Mouse (Mus musculus) gastrocnemius, postnatal 36 days (tissue): ENCODE measurements around the gene Rnf31. TPM values are rescaled to one million over a fixed set of nuclear protein-coding genes. Genes with fewer than 3 reads are reported as not detected.

ENCODE experiments used
- DNase-seq, 2 experiments: peaks; one replicate each; pipeline ENCODE4 v3.0.0; 2022
- intact Hi-C: fragments of 180-260 bp; cut with DNase I; formaldehyde crosslinking; loops from one replicate; pipeline ENCODE4 v1.15.1; 2025
- total RNA-seq, 2 experiments: library from RNA; stranded (reverse); gene quantifications; 2 replicates each; pipeline ENCODE4 v1.2.3; 2021

Rnf31 gene
- total RNA-seq, 2 experiments from 2014 or later, result 18.8 to 19.6 TPM

- intact Hi-C loops, result no loop called here
- DNase-seq, result no peak
These were observed 7.2 kb downstream of the Rnf31 start for GRCm38 (mm10) chr14:55598521-55599390.

DNA sequence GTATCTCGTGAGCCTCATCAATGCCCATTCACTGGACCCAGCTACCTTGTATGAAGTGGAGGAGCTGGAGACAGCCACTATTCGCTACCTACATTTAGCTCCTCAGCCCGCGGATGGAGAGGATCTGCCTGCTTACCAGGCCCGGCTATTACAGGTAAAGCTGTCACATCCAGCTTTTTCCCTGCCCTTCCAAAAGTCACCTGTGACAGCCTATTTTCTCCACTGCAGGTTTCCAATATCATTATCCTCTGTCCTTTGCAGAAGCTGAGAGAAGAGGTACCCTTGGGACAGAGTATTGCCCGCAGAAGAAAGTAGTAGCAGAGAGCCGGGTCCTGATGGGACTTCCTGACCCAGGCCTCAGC lies 11.7 kb downstream of the Rnf31 start, which contains the start of gene Irf9:
Irf9 (plus strand) TSS at position 301 of the 362 bp plus-strand sequence.
- intact Hi-C loops, result loop anchor here (2.0 to 5.0 kb wide), 2 partner anchors 41 to 106 kb away; partner anchors contain the start of genes A730061H03Rik and Dcaf11
- DNase-seq, result no peak

DNA sequence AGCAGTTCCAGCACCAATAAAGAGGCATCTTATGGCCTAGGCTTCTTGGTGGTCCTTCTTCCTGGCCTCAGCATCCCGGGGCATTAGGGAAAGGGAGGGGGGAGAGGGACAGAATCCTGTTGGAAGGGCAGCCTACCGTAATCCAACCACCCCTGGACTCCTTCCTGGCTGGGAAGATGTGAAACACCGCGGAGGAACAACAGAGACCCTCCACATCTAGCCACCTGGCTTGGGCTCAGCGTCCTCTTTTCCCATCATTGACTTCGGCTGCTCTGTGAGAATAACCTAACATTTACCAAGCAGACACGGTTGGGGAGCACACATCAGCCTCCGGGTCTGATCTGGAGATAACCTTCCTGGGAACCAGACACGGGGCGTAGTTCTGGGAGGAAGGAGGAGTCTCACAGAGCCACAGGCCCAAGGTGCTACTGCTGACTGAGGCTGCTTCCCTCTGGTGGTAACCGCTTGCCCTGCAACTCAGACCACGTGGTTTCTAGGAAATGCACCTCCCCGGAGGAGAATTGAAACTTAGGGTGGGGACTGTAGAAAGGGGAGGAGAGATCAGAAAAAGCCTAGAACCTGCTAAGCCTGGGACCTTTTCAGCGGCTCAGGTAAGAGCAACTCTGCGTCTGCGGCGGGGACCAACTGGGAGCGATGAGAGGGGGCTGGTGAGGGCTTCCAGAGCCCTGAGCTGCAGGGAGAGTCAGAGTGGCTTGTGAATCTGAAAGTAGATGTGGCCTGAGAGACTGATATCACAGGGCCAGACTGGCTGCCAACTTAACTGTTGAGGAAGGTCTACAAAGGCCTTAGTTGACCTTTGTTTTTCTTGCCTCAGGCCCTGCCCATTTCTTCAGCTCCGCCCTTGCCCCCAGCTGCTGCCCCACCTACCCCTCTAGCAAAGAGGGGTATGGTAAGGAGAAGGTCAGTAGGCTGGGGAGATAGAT lies 12.4 kb downstream of the Rnf31 start:
- intact Hi-C loops, result loop anchor here (2.0 to 5.0 kb wide), 2 partner anchors 42 to 107 kb away; partner anchors contain the start of genes A730061H03Rik and Dcaf11

DNA sequence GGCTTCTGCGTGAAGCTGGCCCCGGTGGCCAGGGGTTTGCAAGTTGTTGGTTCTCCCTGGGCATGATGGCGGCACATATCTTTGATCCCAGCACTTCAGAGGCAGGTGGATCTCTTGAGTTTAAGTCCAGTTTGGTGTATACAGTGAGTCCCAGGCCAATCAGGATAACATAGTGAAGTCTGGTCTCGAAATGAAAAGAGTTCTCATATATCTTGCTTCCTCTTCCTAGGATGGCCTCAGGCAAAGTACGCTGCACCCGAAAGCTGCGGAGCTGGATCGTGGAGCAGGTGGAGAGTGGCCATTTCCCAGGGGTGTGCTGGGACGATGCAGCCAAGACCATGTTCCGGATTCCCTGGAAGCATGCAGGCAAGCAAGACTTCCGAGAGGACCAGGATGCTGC lies 13.3 kb downstream of the Rnf31 start:
- no peak for DNase-seq
- intact Hi-C loops, result loop anchor here (5.0 kb wide), 1 partner anchor 43 kb away; the partner anchor contains the start of genes A730061H03Rik and Dcaf11

More for the DNA sequence above, 12.4 kb downstream of the Rnf31 start:
- DNase-seq, result peak; percentile 88 to 89

GRCm38 (mm10) chr14:55605743-55606459 lies 14.4 kb downstream of the Rnf31 start:
- intact Hi-C loops, result no loop called here

DNA sequence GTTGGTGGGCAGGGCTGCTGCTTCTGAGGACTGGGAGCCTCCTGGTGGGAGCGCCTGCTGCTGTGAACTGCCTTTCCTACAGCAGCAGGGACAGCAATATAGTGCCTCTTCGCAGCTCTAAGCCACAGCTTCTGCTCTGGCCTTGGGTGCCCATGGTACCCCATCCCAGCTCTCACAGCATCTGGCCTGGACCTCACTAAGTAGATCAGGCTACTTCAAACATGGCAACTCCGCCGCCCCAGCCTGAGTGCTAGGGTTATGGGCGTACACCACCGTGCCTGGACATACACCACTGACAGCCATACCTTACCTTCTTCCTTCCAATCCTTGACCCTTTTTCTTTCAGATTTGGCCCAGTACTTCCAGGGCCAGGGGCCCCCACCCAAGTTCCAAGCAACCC lies 16.8 kb downstream of the Rnf31 start:
- no peak for DNase-seq
- intact Hi-C loops, result no loop called here

More at GRCm38 (mm10) chr14:55605743-55606459, 14.4 kb downstream of the Rnf31 start:
- no peak for DNase-seq

GRCm38 (mm10) chr14:55613346-55613745 lies 21.8 kb downstream of the Rnf31 start:
- intact Hi-C loops, result no loop called here
- DNase-seq, result no peak

GRCm38 (mm10) chr14:55614565-55615178 lies 23.2 kb downstream of the Rnf31 start:
- no peak for DNase-seq
- intact Hi-C loops, result no loop called here

GRCm38 (mm10) chr14:55615876-55616275 lies 24.4 kb downstream of the Rnf31 start:
- intact Hi-C loops, result no loop called here
- DNase-seq, result no peak

DNA sequence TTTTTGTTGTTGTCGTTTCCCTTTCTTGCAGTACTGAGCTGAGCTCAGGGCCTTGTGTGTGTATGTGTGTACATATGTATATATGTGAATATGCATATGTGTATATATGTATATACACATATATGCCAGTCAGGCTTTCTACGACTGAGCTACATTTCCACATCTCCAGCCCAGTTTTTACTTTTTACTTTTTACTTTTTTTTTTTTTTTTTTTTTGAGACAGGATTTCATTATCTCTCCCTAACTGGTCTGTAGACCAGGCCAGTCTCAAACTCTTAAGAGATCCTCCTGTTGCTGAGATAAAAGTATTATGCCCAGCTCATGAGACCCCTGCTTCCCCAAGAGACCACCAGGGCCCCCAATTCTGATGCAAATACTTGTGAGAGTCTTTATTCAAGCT lies 25.3 kb downstream of the Rnf31 start:
- intact Hi-C loops, result no loop called here
- DNase-seq, result no peak

- DNase-seq, result no peak
- intact Hi-C loops, result no loop called here
These were observed 26.3 kb downstream of the Rnf31 start, which contains the start of gene Rec8 for GRCm38 (mm10) chr14:55617822-55618221. Gene Rec8 (plus strand): TSS chr14:55618037.

GRCm38 (mm10) chr14:55618486-55619195 lies 27.1 kb downstream of the Rnf31 start:
- intact Hi-C loops, result no loop called here
- DNase-seq, result no peak

DNA sequence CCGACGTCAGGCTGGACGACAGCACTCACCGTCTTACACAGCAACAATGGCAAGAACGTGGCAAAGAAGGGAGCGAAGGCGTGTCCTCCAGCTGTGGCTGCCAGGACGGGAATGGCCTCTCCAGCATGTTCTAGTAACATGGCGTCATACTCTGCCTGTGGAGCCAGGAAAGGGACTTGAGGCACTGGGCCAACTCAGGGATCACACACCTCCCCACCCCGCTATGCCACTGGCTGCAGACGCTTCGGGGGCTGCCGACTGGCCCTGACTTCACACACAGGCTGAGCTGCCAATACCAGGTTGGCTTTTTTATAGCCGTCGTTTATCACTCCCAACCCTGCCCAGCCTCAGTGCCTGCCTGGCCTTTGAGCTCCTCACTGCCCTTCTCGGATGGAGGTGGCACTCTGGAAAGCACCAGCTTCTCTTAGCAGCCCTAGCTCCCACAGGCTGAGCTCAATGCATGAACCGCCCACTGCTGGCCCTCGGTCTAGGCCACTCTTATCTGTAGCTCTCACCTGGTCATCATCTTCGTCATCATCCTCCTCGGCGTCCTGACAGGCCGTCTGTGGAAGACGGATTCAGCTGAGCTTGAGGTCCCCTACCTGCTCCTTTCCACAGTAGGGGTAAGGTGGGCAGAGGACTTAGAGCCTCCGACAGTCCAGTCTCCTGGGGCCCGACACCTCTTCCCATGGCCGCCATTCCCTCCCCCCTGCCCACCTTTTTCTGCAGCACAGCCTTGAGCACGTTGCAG lies 36.7 kb downstream of the Rnf31 start:
- no peak for DNase-seq
- intact Hi-C loops, result loop anchor here (5.0 kb wide), 1 partner anchor 129 kb away; the partner anchor contains the start of gene Cideb

GRCm38 (mm10) chr14:55629312-55629711 lies 37.8 kb downstream of the Rnf31 start:
- intact Hi-C loops, result loop anchor here (5.0 kb wide), 1 partner anchor 128 kb away; the partner anchor contains the start of gene Cideb
- DNase-seq, result peak in 1 of 2 experiments; percentile 42

- intact Hi-C loops, result loop anchor here (5.0 kb wide), 2 partner anchors 43 to 107 kb away; partner anchors contain the start of genes Psme2 and Rnf31
- DNase-seq, result peak in 1 of 2 experiments; percentile 33
These were observed 43.5 kb downstream of the Rnf31 start for GRCm38 (mm10) chr14:55634874-55635522.

DNA sequence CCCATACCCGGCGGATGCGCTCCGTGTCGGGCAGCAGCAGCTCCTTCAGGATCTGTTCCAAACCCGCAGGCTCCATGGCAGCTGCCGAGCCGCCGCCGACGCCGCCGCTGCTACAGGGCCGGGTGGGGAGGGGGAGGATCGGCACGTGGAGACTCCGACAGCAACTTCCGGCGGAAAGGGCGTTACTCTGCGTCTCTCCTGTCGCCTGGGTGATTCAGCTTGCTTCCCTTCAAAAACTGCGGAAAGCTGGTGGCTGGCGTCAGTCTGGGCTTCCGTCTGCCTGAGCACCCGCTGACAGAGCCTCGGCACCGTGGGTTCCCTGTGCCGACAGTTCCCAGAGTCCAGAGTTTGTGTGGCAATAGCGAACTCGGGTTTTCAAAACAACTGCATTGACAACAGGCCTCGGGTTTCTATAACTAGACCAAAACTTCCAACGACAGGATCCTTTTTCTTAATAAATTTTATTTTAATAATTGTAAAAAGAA lies 44.1 kb downstream of the Rnf31 start, which contains the start of gene Ipo4:
Ipo4 (minus strand) TSS at position 435 of the 485 bp plus-strand sequence.
- intact Hi-C loops, result no loop called here
- DNase-seq, result peak; percentile 77 to 86

DNA sequence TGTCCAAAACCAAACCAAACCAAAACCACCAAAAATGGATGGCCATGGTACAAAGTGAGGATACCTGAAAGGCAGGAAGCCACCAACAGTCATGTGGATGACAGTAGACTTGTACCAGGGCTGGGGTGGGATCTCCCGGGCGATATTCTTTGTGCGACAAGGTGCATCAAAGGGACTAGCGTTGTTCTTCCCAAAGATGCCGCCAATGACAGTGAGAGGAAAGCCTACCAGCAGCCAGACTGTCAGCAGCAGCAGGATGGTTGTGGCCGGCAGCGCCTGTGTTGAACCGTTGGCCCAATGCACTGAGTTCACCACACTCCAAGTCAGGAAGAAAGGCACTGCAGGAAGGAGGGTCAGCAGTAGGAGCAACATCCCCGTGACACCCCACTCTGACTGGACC lies 46.3 kb downstream of the Rnf31 start, which contains the start of gene Gm49378:
Gm49378 (minus strand) TSS at position 101 of the 400 bp plus-strand sequence.
- intact Hi-C loops, result no loop called here

More for the DNA sequence above, 46.3 kb downstream of the Rnf31 start, which contains the start of gene Gm49378:
- DNase-seq, result no peak
